Mouse (Mus musculus) urinary bladder, postnatal 4 days (tissue): ENCODE data around the gene Itgax.
"Not testable (repeated sequence)": the region's sequence is repeated elsewhere in the genome, so short reads cannot be mapped to it uniquely, and the experiment has no call there.

Experiments used
- DNase-seq, 2 experiments: peaks; one replicate each; pipeline ENCODE4 v3.0.0; 2021 to 2022; ENCODE audit warnings: low spot score in 2 of 2

Itgax gene

DNA sequence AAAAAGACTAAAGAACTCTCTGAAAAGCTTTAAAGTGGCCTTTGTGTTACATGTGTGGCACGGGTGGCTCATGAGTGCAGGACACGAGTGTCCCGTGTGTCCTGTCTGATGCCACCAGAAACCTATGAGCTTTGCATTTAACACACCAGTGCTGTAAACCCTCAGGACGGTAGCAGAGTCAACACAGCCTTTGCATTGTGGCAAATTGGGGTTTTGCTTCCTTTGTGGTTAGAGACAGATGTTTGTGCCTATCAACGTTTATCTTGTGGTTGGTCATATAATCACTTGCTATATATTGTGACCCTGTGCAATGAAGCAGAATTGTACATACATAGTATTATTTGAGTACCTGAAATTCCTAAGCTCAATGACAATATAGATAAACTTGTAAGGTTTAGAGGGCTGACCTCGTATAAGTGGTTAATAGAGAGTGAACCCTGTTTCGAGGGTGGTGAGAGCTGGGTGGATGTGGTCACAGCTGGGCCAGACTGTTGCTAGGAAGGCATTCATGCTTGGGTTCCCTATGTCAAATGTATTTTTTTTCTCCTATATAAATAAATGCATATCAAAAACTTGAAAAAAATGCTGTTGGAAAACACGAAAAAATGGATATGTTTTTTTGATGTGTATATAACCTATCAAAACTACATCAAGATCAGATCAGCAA, 29.5 kb downstream of the Itgax start:
- DNase-seq, result not testable (repeated sequence)

DNA sequence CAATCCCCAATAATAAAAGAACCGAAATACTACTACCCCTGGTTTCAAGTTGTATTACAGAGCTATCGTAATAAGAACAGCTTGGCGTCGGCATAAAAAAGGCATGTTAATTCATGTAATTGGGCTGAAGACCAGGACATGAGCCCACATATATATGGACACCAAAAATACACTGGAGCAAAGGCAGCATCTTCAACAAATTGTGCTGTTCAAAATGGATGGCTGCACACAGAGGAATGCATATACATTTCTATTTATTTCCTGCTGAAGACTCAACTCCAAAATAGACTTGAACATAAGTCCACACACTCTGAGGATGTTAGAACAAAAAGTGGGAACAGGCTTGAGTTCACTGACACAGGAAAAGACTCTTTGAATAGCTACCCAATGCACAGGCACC, 34.7 kb downstream of the Itgax start:
- no peak for DNase-seq

DNA sequence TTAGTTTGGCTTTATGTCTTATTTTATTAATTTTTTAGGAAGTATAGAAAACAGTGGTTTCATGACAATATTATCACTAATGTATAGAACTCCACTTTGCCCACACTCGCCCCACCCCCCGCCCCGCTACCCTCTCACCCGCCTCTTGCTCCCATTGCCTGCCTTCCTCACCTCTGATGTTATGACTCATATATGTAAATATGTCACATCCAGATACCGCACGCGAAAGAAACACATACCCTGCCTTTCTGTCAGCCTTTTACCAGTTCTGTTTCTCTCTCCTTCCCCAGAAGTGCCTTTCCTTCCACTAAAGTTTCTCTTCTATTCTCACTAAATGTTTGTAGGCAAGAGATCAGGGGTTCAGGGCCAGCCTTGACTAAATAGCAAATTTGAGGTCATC, 37.0 kb downstream of the Itgax start:
- DNase-seq, result no peak

DNA sequence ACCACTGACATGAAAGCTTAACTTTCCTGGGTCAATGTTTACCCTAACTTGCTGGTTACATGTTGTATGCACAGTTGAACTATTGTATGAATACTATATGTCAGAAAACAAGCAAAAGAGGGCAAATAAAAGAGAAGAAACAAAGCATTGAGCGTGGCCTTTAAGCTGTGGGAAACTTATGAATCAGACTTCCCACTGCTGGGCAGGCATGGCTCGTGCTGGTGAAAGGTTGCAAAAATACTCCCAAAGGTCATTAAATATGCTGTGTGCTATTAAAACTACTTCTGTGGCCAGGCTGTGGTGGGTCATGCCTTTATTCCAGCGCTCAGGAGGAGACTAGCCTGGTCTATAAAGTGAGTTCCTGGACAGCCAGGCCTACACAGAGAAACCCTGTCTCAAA, 40.6 kb downstream of the Itgax start:
- DNase-seq, result no peak

DNA sequence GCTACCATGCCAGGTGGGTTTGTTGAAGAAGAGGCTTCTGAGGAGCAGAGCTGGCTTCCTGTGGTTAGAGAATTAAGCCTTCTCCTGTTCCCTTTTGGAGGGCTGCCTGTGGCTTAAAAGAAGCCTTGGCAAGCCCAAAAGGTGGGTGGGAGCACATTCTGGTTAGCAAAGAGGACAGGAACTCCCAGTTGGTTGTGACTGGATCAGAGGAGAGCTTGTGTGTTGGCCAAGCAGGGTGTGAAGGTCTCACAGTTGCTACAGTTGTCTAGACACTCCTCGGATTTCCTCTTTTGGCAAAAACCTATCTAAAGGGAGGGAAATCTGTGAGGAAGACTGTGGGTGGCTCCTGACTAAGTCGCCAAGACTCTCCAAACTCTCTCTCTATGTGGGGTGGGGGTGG, 49.0 kb downstream of the Itgax start:
- no peak for DNase-seq

DNA sequence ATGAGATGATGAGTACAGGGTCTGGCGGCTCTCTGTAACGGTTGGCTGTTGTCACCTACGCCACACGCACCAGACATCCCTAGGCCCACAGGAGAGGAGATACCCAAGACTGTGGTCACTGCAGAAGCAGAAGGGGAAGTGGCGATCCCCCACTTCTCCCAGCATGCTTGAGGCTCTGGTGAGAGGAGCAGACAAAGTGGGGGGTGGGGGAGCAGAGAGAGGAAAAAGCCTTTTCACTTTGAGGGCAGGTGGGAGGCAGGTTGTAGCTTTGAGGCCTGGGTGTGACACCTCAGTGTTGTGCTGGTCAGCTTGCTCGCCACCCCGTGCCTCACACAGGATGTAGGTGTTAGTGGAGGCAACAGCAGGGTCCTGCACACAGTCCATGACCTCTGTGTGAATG, 50.8 kb downstream of the Itgax start:
- DNase-seq, result no peak

DNA sequence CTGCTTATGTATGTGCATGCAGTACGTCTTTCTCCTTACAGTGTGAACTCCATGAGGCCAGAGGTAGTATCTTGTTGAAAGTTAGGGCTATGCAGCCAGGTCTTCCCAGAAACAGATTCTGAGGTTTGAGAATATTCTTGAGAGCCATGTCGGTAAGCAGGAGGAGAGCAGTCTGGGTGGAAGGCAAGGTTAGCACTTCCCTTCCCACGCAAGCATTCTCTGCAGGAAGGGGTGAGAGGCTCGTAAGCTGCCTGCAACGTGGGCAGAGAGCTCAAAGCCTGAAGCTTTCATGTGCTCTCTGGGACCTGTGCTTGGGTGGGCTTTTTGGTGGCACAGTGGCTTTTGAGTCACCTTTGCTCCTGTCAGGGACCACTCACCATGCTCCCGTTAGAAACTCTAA, 51.2 kb downstream of the Itgax start:
- DNase-seq, result no peak

DNA sequence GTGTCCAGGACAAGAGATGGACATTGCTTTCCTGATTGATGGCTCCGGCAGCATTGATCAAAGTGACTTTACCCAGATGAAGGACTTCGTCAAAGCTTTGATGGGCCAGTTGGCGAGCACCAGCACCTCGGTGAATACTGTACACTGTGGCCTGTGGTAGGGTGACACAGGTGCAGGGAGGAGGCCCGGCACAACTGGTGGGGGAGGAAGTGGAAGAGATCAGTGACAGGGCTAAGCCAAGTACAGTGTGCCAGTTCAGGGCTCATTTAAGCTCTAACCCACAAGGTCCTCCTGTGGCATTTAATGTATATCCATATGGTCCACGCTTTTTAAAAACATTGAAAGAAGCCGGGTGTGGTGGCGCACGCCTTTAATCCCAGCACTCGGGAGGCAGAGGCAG, 52.3 kb downstream of the Itgax start:
- no peak for DNase-seq
